Mouse (Mus musculus): ENCODE measurements at regions not wholly inside any gene's neighbourhood (a gene's known extent, or its start where the extent isn't known, plus 50 kb on each side); places are given as distances from the start of the nearest gene placed in this dataset.
"Not testable (repeated sequence)": the region's sequence is repeated elsewhere in the genome, so short reads cannot be mapped to it uniquely, and the experiment has no call there.

DNA sequence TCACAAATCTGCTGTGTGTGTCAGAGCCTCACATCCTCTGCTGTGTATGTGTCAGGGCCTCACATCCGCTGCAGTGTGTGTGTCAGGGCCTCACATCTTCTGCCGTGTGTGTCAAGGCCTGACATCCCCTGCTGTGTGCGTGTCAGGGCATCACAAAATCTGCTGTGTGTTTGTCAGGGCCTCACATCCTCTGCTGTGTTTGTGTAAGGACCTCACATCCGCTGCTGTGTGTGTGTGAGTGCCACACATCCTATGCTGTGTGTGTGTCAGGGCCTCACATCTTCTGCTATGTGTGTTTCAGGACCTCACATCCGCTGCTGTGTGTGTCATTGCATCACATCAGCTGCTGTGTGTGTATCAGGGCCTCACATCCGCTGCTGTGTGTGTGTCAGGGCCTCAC is 63.3 kb downstream of the Asmt start:
- peak in 1 of 2 experiments; percentile 11 for DNase-seq (ENCODE audit: extremely low spot score in 1 of 2, low spot score in 2 of 2)
- intact Hi-C loops (cut with DNase I) = not testable (repeated sequence)

DNA sequence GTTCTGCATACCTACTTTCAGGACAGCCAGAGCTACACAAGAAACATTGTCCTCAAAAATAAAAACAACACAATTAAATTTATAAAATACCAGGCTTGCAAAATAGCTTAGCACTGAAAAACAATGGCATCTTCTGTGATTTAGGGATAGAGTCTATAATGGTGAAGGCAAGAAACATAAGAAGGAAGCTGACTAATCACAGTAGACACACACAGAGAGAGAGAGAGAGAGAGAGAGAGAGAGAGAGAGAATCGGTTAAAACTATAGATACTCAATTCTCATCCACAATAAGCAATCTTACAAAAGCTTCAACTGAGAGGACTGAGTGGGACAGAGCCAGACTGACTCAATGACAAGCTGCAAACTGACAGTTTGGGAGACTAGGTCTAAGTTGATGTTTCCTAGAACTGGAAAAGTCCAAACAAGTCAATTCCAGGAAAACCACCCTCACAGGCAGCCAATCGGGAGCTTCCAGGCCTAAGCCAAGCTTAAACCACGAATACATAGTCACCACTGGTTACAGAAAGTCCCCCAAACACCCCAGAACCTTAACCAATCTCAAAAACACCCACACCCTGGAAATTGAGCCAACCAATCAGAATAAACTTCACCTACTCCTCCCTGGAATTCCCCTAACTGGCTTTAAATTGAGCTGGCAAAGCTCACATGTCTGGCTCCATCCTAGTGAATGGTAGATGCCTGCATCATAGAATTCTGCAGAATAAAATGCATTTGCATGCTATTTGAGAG is 81.2 kb downstream of the Asmt start:
- DNase-seq (ENCODE audit: extremely low spot score in 1 of 2, low spot score in 2 of 2); intact Hi-C loops (cut with DNase I): not testable (repeated sequence)

All from left cerebral cortex, postnatal 10 days (tissue).